Mouse (Mus musculus) right cerebral cortex, postnatal 10 days (tissue): ENCODE results near the gene Ift88.

Source experiments
- DNase-seq, 2 experiments: peaks; one replicate each; pipeline ENCODE4 v3.0.0; 2021; ENCODE audit warnings: low spot score in 2 of 2

The Ift88 gene

GRCm38 (mm10) chr14:57423432-57424211, at the start of gene Ift88:
Ift88 (plus strand) TSS chr14:57424062.
- DNase-seq: peak; percentile 97

- DNase-seq: no peak
Observed at GRCm38 (mm10) chr14:57375205-57375604, 48.7 kb upstream of the Ift88 start.

- no peak for DNase-seq
Observed at GRCm38 (mm10) chr14:57376016-57376415, 47.8 kb upstream of the Ift88 start.

- no peak for DNase-seq
Observed at GRCm38 (mm10) chr14:57376956-57377355, 46.9 kb upstream of the Ift88 start.

- no peak for DNase-seq
Observed at GRCm38 (mm10) chr14:57377531-57377930, 46.3 kb upstream of the Ift88 start.

- no peak for DNase-seq
Observed at GRCm38 (mm10) chr14:57385667-57386066, 38.2 kb upstream of the Ift88 start.

- peak in 1 of 2 experiments; percentile 30 for DNase-seq
Observed at GRCm38 (mm10) chr14:57386758-57387561, 36.9 kb upstream of the Ift88 start.

GRCm38 (mm10) chr14:57391621-57392020, 32.2 kb upstream of the Ift88 start:
- DNase-seq: no peak

- no peak for DNase-seq
Observed at GRCm38 (mm10) chr14:57392278-57392677, 31.6 kb upstream of the Ift88 start.

- DNase-seq: no peak
Observed at GRCm38 (mm10) chr14:57395470-57395869, 28.4 kb upstream of the Ift88 start.

GRCm38 (mm10) chr14:57397221-57397620, 26.6 kb upstream of the Ift88 start:
- no peak for DNase-seq

GRCm38 (mm10) chr14:57398065-57398757, 25.7 kb upstream of the Ift88 start, which contains the start of gene Cryl1:
Cryl1 (minus strand) TSS chr14:57398529.
- DNase-seq: peak; percentile 96

GRCm38 (mm10) chr14:57398813-57399427, 24.9 kb upstream of the Ift88 start:
- DNase-seq: peak; percentile 29 to 31

- no peak for DNase-seq
Observed at GRCm38 (mm10) chr14:57402815-57403214, 21.0 kb upstream of the Ift88 start.

- DNase-seq: peak; percentile 38 to 57
Observed at GRCm38 (mm10) chr14:57407039-57407987, 16.5 kb upstream of the Ift88 start.

- no peak for DNase-seq
Observed at GRCm38 (mm10) chr14:57408100-57408499, 15.8 kb upstream of the Ift88 start.

GRCm38 (mm10) chr14:57409106-57409505, 14.8 kb upstream of the Ift88 start:
- DNase-seq: no peak

- DNase-seq: peak; percentile 51 to 59
Observed at GRCm38 (mm10) chr14:57412166-57412565, 11.7 kb upstream of the Ift88 start.

- DNase-seq: no peak
Observed at GRCm38 (mm10) chr14:57417187-57417586, 6.7 kb upstream of the Ift88 start.

- no peak for DNase-seq
Observed at GRCm38 (mm10) chr14:57424212-57424561, 325 bp downstream of the Ift88 start.

- no peak for DNase-seq
Observed at GRCm38 (mm10) chr14:57430451-57430850, 6.6 kb downstream of the Ift88 start.
